Mouse (Mus musculus): ENCODE data around the gene Sprr1b. TPM values are rescaled to one million over a fixed set of nuclear protein-coding genes. Genes with fewer than 3 reads are reported as not detected.
A peak's percentile ranks its signal among the peaks of the same experiment; 100 is the strongest.
"Not testable (repeated sequence)": the region's sequence is repeated elsewhere in the genome, so short reads cannot be mapped to it uniquely, and the experiment has no call there.

Gene Sprr1b
- not detected for total RNA-seq (2021)

DNA sequence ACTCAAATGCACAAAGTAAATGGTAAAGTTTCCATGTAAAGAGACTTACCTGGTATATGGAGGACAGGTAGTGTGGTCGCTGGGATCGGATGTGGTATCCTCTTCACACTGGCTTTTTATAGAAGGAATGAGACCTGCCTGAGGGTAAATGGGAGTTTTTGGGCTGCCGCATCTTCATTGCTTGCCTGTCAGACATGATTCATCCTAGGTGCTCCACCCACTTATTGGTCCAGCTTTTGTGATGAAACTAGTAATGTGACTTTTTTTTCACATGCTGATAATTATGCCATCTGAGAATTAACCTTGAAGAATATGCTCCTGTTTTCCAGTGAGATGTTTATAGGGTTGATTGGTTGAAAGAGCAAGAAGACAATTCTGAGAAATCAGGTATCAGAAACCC, at the start of gene Sprr1b:
TSS of gene Sprr1b (minus strand) at position 101 of the 400 bp plus-strand sequence.
- intact Hi-C loops (cut with DNase I), result no loop called here

DNA sequence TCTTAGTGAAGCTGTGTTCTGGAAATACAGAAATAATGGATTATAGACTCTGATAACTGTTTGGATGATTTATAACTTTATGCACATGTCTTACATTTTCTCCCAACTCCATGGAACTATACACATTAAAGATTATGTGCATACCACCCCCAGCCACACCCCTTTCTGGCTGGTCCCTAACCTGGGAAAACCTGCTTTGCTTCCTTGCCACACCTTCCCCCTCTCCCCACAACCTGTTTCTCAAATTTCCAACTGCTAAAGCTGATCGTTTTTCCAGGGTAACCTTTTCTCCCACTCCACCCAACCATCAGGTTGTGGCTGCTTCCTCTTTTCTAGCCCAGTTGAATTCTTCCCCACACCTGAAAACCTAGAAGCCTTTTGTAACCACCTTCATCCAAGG, 47.7 kb upstream of the Sprr1b start:
- intact Hi-C loops (cut with DNase I), result no loop called here
- DNase-seq (ENCODE audit: low spot score in 2 of 2), result no peak

More for the DNA sequence above, at the start of gene Sprr1b:
- no peak for DNase-seq (ENCODE audit: low spot score in 2 of 2)

- no peak for DNase-seq (ENCODE audit: low spot score in 2 of 2)
- intact Hi-C loops (cut with DNase I), result no loop called here
These were observed 47.3 kb upstream of the Sprr1b start, which contains the start of gene Sprr1a for GRCm38 (mm10) chr3:92485863-92486262. Gene Sprr1a (minus strand): TSS chr3:92485895.

GRCm38 (mm10) chr3:92481249-92481648, 42.7 kb upstream of the Sprr1b start:
- intact Hi-C loops (cut with DNase I); DNase-seq (ENCODE audit: low spot score in 2 of 2): not testable (repeated sequence)

DNA sequence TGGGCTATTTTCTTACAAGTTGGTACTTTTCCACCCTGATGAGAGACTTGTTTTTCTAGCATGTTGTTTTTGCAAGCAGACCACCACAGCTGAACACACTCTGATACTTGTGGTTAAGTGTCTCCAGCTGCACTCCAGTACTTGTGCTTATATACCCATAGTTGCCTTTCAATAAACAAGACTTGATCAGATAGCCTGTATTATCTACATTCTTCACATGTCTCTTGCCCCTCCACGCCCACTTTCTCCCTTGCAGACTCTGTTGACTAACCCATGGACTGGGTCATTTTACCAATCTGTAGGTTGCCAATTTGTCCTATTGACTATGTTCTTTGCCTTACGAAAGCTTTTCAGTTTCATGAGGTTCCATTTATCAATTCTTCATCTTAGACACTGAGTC, 31.5 kb upstream of the Sprr1b start:
- intact Hi-C loops (cut with DNase I), result no loop called here

DNA sequence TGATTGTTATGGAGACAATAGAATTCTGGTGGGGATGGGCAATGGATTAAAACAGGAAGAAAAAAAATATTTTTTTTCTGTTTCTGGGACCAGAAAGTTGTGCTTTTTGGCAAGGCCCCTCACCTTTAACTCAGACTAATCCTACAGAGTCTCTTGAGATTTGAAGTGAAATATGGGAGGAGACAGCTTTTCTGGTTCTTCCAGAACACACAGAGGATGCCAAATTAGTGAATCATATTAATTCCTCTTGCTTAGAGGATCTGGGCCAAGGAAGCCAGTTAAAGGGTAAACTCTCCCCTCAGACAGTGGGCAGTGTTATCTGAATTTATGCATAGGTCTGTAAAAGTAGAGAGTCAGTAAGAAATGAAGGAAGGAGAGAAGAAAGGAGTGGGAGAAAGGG, 28.8 kb upstream of the Sprr1b start:
- intact Hi-C loops (cut with DNase I), result no loop called here
- no peak for DNase-seq (ENCODE audit: low spot score in 2 of 2)

More for the DNA sequence above, 31.5 kb upstream of the Sprr1b start:
- no peak for DNase-seq (ENCODE audit: low spot score in 2 of 2)

GRCm38 (mm10) chr3:92466576-92466975, 28.0 kb upstream of the Sprr1b start:
- DNase-seq (ENCODE audit: low spot score in 2 of 2), result no peak
- intact Hi-C loops (cut with DNase I), result no loop called here

- intact Hi-C loops (cut with DNase I), result no loop called here
- DNase-seq (ENCODE audit: low spot score in 2 of 2), result no peak
These were observed 20.0 kb upstream of the Sprr1b start, which contains the start of gene Sprr3 for GRCm38 (mm10) chr3:92458620-92459019. Gene Sprr3 (minus strand): TSS chr3:92458720.

- DNase-seq (ENCODE audit: low spot score in 2 of 2), result no peak
- intact Hi-C loops (cut with DNase I), result no loop called here
These were observed 16.6 kb upstream of the Sprr1b start for GRCm38 (mm10) chr3:92455151-92455550.

- DNase-seq (ENCODE audit: low spot score in 2 of 2), result no peak
- intact Hi-C loops (cut with DNase I), result no loop called here
These were observed 1.6 kb upstream of the Sprr1b start for GRCm38 (mm10) chr3:92440177-92440576.

GRCm38 (mm10) chr3:92432282-92432681, 6.3 kb downstream of the Sprr1b start, which contains the start of gene Sprr2k:
Gene Sprr2k (plus strand): TSS chr3:92432582.
- no peak for DNase-seq (ENCODE audit: low spot score in 2 of 2)
- intact Hi-C loops (cut with DNase I), result no loop called here

- intact Hi-C loops (cut with DNase I), result no loop called here
- no peak for DNase-seq (ENCODE audit: low spot score in 2 of 2)
These were observed 9.3 kb downstream of the Sprr1b start, which contains the start of gene Gm9774 for GRCm38 (mm10) chr3:92429323-92429722. Gene Gm9774 (minus strand): TSS chr3:92429423.

GRCm38 (mm10) chr3:92417782-92418181, 20.8 kb downstream of the Sprr1b start, which contains the start of gene Sprr2j-ps:
Gene Sprr2j-ps (plus strand): TSS chr3:92418082.
- intact Hi-C loops (cut with DNase I), result no loop called here
- no peak for DNase-seq (ENCODE audit: low spot score in 2 of 2)

DNA sequence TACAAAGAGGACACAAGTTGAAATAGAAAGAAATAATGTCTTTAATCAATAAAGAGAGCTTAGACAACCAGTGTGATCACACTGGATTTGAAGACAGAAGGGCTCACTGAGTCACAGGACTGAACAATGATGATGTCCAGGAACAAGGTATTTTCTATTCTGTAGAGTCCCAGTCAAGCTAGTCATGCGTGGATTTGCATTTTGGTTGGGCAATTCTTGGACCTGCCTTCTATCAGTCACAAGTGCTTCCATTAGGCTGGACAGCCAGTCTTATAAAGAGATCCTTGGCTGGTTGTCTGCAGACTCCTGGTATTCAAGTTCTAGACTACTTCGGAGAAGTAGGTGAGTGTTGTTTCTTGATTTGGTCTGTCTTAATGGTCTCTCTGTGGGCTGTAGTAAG, 30.9 kb downstream of the Sprr1b start, which contains the start of gene Sprr2i:
TSS of gene Sprr2i (plus strand) at position 301 of the 400 bp plus-strand sequence.
- DNase-seq (ENCODE audit: low spot score in 2 of 2), result no peak
- intact Hi-C loops (cut with DNase I), result no loop called here

DNA sequence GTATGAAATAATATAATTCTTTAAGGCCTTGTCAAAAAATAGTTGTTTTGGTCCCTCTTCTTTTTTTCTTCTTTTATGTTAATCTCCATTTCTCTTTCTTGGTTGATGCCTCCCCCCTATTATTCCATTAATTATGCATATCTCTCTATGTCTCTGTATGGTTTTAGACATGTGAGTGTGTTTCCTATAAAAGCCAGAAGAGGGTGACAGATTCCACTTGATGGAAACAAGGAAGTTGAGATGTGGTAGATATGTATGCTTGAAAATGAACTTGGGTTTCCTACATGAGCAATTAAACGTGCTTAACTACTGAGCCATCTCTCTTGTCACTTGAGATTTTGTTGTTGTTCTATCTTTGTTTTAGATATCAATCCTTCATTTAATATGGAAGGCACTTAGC, 44.3 kb downstream of the Sprr1b start:
- peak in 1 of 2 experiments; percentile 13 for DNase-seq (ENCODE audit: low spot score in 2 of 2)
- intact Hi-C loops (cut with DNase I), result loop anchor here (2.0 to 10.0 kb wide), 3 partner anchors 116 to 242 kb away; partner anchors contain the start of gene 2210017I01Rik

Other genes with a start within 250 kb of the Sprr1b start
- not detected for gene Sprr2a1, start 223.0 kb downstream of the Sprr1b start, total RNA-seq (2021)
- gene Sprr2a2, start 222.9 kb downstream of the Sprr1b start, total RNA-seq (2021), result not detected
- gene Sprr2a3, start 153.4 kb downstream of the Sprr1b start, total RNA-seq (2021), result not detected
- not detected for gene Sprr2b, start 122.2 kb downstream of the Sprr1b start, total RNA-seq (2021)
- not detected for gene Sprr2d, start 99.6 kb downstream of the Sprr1b start, total RNA-seq (2021)
- gene Sprr2e, start 86.6 kb downstream of the Sprr1b start, total RNA-seq (2021), result not detected
- not detected for gene Sprr2f, start 73.6 kb downstream of the Sprr1b start, total RNA-seq (2021)
- not detected for gene Sprr2h, start 53.1 kb downstream of the Sprr1b start, total RNA-seq (2021)
- gene Sprr2i, start 30.8 kb downstream of the Sprr1b start, total RNA-seq (2021), result not detected
- not detected for gene Sprr2j-ps, start 20.7 kb downstream of the Sprr1b start, total RNA-seq (2021)
- gene Gm9774, start 9.4 kb downstream of the Sprr1b start, total RNA-seq (2021), result 1 to 10 TPM; 3.5 to 3.9 TPM
- gene Sprr2k, start 6.2 kb downstream of the Sprr1b start, total RNA-seq (2021), result not detected
- not detected for gene Sprr3, start 19.9 kb upstream of the Sprr1b start, total RNA-seq (2021)
- gene Sprr1a, start 47.1 kb upstream of the Sprr1b start, total RNA-seq (2021), result not detected
- not detected for gene Sprr4, start 61.7 kb upstream of the Sprr1b start, total RNA-seq (2021)
- not detected for gene 2310046K23Rik, start 95.7 kb upstream of the Sprr1b start, total RNA-seq (2021)
- gene Ivl, start 134.9 kb upstream of the Sprr1b start, total RNA-seq (2021), result not detected
- not detected for gene Smcp, start 150.2 kb upstream of the Sprr1b start, total RNA-seq (2021)
- gene 2210017I01Rik, start 168.7 kb upstream of the Sprr1b start, total RNA-seq (2021), result not detected
- not detected for gene Lce6a, start 182.9 kb upstream of the Sprr1b start, total RNA-seq (2021)
- not detected for gene Lce1a1, start 209.5 kb upstream of the Sprr1b start, total RNA-seq (2021)
- not detected for gene Lce1b, start 218.1 kb upstream of the Sprr1b start, total RNA-seq (2021)
- not detected for gene Lce1a2, start 231.5 kb upstream of the Sprr1b start, total RNA-seq (2021)
- not detected for gene Lce1c, start 240.5 kb upstream of the Sprr1b start, total RNA-seq (2021)
- not detected for gene Lce1d, start 248.4 kb upstream of the Sprr1b start, total RNA-seq (2021)

Data from left cerebral cortex, postnatal 25 days (tissue).